Mouse (Mus musculus): ENCODE data around the gene Phospho1. TPM values are rescaled to one million over a fixed set of nuclear protein-coding genes. Genes with fewer than 3 reads are reported as not detected.
A peak's percentile ranks its signal among the peaks of the same experiment; 100 is the strongest.

The Phospho1 gene
- not detected in 2 replicates for polyA plus RNA-seq (2016; fragmentation: Nextera tagmentation; extraction: Ambion mirVana)

DNA sequence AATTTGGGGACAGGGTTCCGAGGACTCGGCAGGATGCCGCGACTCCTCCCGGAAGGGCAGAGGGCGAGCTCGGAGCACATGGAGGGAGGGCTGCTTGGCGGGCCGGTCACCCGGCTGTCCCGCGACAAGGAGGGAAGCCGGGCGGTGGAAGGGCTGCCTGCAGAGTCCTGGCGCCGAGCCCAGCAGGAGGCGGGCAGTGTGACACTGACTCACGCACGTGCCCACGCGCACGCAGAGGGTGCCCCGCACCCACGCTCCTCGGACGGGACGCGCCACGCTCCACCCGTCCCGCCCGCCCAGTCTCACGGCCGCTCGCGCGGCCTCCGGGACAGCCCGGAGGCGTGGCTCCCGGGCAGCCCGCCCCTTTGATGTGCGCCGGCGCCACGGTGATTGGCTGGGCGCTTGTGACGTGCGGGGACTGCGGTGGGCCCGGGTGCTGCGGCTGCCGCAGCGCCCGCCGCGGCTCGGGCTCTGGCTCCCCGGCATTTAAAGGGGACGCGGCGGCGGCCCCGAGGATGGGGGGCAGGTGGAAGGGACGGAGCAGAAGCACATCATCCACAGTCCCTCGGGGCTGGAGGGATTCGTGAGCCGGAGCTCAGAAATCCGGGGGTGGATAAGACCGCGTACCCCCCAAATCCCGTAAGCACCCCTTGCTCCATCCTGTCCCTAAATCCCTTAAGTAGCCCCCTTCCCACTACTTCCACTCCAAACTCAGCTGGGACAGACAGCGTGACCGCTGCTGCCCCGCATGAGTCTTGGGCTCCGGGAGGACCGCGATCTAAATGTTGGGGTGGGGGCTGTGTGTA lies at the start of gene Phospho1:
Gene Phospho1, plus strand, starts transcription at position 429 of the 806 bp plus-strand sequence.
- Histone ChIP-seq H3K9ac (peak within 1 kb of the TSS; percentile 69), H3K27ac (no peak within 1 kb of the TSS), H3K4me1 (peaks cover 7% of the 10 kb centered on the region), H3K4me3 (peak within 1 kb of the TSS; percentile 70), H3K4me2 (replicated peaks) (peak within 1 kb of the TSS; percentile 96), H3K27me3 (replicated peaks) (peaks cover 62% of the 10 kb centered on the region), H3K9me3 (no peaks in the 10 kb centered on the region), H3K36me3 (no peaks in the 10 kb centered on the region)
- WGBS = under 1% methylated on average over 78 of the region's 78 CpGs
- ATAC-seq (ENCODE audit: low FRiP score, low read depth) = peak; percentile 94

DNA sequence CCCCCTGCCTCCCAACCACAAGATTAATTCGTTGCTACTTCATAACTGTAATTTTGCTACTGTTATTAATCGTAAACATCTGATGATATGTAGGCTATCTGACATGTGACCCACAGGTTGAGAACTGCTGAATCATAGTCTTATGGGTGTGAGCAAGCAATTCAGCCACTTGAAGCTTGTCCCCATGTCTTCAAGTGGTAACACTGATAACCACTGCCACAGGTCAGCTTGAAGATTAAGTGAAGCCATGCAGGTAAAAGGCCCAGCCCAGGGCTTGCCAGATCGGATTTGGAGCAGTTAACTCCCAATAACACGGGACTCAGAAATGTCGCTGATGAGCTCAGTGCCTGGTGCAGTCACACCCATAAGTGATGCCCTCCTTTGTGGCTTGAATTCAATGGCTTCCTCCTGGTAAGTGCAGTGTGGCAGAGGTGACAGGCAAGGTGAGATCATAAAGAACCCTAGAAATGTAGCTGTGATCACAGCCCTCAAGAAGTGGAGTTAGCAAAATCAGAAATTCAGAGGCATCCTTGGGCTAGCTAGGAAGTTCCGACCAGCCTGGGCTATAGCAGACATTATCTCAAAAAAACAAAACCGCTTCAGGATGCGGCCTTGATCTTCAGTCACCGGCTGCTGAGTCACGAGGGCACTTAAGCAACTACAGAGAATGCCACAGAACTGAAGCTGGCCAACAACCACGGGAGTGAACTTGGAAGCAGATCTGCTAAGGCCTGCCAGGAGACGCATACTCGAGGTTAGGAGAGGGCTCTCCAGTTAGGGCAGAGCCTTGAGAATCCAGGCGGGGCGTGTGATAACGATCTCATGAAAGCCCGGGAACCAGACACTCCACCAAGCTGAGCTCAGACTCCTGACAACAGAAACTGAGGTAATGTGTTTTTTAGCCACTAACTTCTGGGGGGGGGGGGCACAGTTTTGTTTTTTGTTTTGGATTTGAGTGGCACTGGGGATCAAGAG lies 46.7 kb upstream of the Phospho1 start:
- Histone ChIP-seq H3K4me3 (no peak overlapping the region), H3K27ac (no peak overlapping the region), H3K27me3 (replicated peaks) (no peaks in the 10 kb centered on the region), H3K4me2 (replicated peaks) (no peak overlapping the region), H3K36me3 (no peaks in the 10 kb centered on the region), H3K9me3 (no peaks in the 10 kb centered on the region), H3K9ac (no peak overlapping the region), H3K4me1 (no peaks in the 10 kb centered on the region)
- no peak for ATAC-seq (ENCODE audit: low FRiP score, low read depth)
- 86% methylated on average over 17 of the region's 17 CpGs for WGBS

DNA sequence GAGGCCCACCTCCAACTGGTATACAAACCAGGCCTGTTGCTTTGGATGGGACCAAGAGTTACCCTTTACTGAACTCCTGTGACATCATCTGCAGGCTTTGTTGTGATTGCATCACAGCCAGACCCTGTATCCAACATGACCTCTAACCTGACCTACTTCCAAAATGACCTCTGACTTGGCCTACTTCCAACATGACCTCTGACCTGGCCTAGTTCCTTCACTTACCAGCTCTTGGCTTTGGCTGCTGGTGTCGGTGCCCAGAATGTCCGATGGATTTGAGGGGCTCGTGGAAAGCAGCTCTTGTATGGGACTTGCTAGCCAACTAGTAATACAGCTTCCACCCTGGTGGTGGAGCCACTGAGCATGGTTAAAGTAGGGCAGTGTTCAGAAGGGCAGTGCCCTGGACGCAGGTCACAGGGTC lies 45.5 kb upstream of the Phospho1 start:
- WGBS = 85% methylated on average over 4 of the region's 4 CpGs
- Histone ChIP-seq H3K27me3 (replicated peaks) (no peaks in the 10 kb centered on the region), H3K9me3 (no peaks in the 10 kb centered on the region), H3K4me1 (no peaks in the 10 kb centered on the region), H3K4me2 (replicated peaks) (no peak overlapping the region), H3K36me3 (no peaks in the 10 kb centered on the region), H3K4me3 (no peak overlapping the region), H3K27ac (no peak overlapping the region), H3K9ac (no peak overlapping the region)
- no peak for ATAC-seq (ENCODE audit: low FRiP score, low read depth)

DNA sequence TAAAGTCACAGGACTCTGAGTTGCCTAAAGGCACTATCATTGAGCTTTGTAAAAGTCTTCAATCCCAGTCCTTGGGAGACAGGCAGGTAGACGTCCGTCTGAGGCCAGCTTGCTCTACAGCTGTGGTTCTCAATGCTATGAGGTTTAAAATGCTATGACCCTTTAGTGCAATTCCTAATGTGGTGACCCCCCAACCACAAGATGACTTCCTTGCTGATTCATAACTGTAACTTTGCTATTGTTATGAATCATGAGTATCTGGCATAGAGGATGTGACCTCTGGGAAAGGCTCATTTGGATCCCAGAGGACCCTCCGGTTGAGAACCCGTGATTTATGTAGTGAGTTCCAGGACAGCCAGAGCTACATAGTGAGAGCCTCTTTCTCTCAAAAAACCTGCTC lies 44.9 kb upstream of the Phospho1 start:
- Histone ChIP-seq H3K9me3 (no peaks in the 10 kb centered on the region), H3K4me2 (replicated peaks) (no peak overlapping the region)
- WGBS = 86% methylated on average over 4 of the region's 4 CpGs

DNA sequence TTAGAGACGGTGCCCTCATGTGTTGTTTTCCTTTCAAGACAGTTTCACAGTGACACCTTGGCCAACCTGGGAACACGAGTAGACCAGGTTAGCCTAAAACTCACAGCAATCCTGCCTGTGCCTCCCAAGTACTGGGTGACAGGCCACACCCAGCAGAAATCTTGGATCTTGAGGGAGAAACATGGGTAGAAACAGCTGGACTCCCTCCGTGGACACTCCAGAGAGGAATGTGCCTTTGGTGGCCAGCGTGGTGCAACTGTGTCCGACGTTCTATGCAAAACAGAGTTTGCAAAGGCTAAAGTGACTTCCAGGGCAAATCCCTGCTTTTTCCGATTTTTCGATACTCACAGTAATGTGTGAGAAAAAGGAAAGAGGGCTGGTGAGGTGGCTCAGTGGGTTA lies 43.8 kb upstream of the Phospho1 start:
- no peaks in the 10 kb centered on the region for H3K4me1 ChIP-seq
- H3K27me3 ChIP-seq (replicated peaks) = no peaks in the 10 kb centered on the region
- no peaks in the 10 kb centered on the region for H3K36me3 ChIP-seq
- no peak overlapping the region for H3K4me2 ChIP-seq (replicated peaks)
- no peak for ATAC-seq (ENCODE audit: low FRiP score, low read depth)
- no peak overlapping the region for H3K27ac ChIP-seq
- no peak overlapping the region for H3K9ac ChIP-seq
- no peak overlapping the region for H3K4me3 ChIP-seq
- WGBS = 92% methylated on average over 8 of the region's 8 CpGs
- no peaks in the 10 kb centered on the region for H3K9me3 ChIP-seq

More for the DNA sequence above, 44.9 kb upstream of the Phospho1 start:
- H3K27ac ChIP-seq = no peak overlapping the region
- H3K4me1 ChIP-seq = no peaks in the 10 kb centered on the region
- no peaks in the 10 kb centered on the region for H3K27me3 ChIP-seq (replicated peaks)
- H3K4me3 ChIP-seq = no peak overlapping the region
- no peak for ATAC-seq (ENCODE audit: low FRiP score, low read depth)
- no peak overlapping the region for H3K9ac ChIP-seq
- H3K36me3 ChIP-seq = no peaks in the 10 kb centered on the region

DNA sequence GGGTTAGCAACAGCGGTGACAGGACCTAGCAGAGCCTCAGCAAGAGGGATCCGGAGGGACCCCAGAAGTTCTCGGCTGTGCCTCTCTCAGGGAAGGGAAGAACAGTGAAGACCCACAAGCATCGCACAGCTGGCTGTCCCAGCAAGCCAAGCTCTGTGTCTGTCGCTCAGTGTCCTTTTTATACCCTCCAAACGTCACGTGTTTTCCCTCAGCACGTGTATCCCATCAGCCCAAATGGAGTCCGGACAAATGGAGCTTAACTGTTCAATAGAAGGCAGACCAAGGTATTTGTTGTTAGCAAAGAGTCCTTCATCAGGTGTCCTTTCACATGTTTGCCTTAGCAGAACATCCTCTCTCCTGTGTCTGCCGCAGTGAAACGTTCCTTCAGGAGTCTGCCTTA lies 42.7 kb upstream of the Phospho1 start:
- Histone ChIP-seq H3K9ac (no peak overlapping the region), H3K4me1 (no peaks in the 10 kb centered on the region), H3K27ac (no peak overlapping the region), H3K36me3 (no peaks in the 10 kb centered on the region), H3K4me3 (no peak overlapping the region), H3K27me3 (replicated peaks) (no peaks in the 10 kb centered on the region), H3K4me2 (replicated peaks) (no peak overlapping the region), H3K9me3 (no peaks in the 10 kb centered on the region)
- 83% methylated on average over 11 of the region's 11 CpGs for WGBS
- ATAC-seq (ENCODE audit: low FRiP score, low read depth) = no peak

DNA sequence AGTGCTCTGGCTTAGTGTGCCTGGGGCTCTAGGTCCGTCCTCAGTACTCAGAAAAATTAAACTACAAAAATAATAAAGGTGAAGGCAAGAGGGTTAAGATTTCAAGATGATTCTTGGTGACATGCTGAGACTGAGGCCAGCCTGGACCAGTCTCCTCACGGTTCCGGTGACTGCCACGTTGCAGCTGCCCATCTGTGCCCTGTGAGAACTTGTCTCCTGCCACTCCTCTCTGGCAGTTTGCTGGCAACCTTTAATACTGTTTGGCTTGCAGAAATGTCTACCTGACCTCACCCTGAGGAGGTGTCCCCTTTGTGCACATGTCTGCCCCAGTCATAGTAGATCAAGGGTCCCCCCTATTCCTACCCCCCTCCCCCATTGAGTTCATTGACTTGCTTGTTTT lies 40.8 kb upstream of the Phospho1 start:
- H3K4me1 ChIP-seq = no peaks in the 10 kb centered on the region
- no peak overlapping the region for H3K4me2 ChIP-seq (replicated peaks)
- WGBS = 83% methylated on average over 4 of the region's 4 CpGs
- no peak overlapping the region for H3K27ac ChIP-seq
- no peak overlapping the region for H3K4me3 ChIP-seq
- no peak for ATAC-seq (ENCODE audit: low FRiP score, low read depth)
- H3K9ac ChIP-seq = no peak overlapping the region
- no peaks in the 10 kb centered on the region for H3K27me3 ChIP-seq (replicated peaks)
- H3K9me3 ChIP-seq = no peaks in the 10 kb centered on the region
- H3K36me3 ChIP-seq = no peaks in the 10 kb centered on the region

GRCm38 (mm10) chr11:95783958-95784357 lies 40.3 kb upstream of the Phospho1 start:
- Histone ChIP-seq H3K36me3 (no peaks in the 10 kb centered on the region), H3K4me2 (replicated peaks) (no peak overlapping the region), H3K9ac (no peak overlapping the region), H3K27ac (no peak overlapping the region), H3K9me3 (no peaks in the 10 kb centered on the region), H3K4me3 (no peak overlapping the region), H3K4me1 (no peaks in the 10 kb centered on the region), H3K27me3 (replicated peaks) (no peaks in the 10 kb centered on the region)
- 87% methylated on average over 9 of the region's 9 CpGs for WGBS
- ATAC-seq (ENCODE audit: low FRiP score, low read depth) = no peak

- Histone ChIP-seq H3K4me3 (no peak overlapping the region), H3K27me3 (replicated peaks) (no peaks in the 10 kb centered on the region), H3K9ac (no peak overlapping the region), H3K36me3 (no peaks in the 10 kb centered on the region), H3K4me2 (replicated peaks) (no peak overlapping the region), H3K9me3 (no peaks in the 10 kb centered on the region), H3K4me1 (no peaks in the 10 kb centered on the region), H3K27ac (no peak overlapping the region)
- WGBS = 94% methylated on average over 4 of the region's 4 CpGs
- ATAC-seq (ENCODE audit: low FRiP score, low read depth) = no peak
These were observed 38.6 kb upstream of the Phospho1 start for GRCm38 (mm10) chr11:95785675-95786074.

DNA sequence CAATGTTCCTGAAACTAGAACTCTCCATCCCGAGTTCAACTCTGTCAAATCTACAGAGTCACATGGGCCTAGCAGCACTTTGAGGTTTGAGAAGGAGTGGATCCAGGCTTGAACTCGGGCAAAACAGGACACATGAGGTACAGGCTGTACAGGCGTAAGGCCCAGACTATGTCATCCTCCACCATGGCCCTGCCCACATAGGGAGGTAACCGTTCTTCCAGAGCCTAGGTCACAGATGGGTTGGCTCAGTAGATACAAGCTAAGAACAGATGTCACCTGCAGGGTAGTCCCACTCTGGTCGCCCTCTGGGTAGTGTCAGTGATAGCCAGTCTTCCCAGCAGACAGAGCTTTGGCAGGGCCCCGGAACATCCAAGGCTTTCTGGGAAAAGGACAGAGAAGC lies 37.8 kb upstream of the Phospho1 start:
- Histone ChIP-seq H3K9me3 (no peaks in the 10 kb centered on the region), H3K27me3 (replicated peaks) (no peaks in the 10 kb centered on the region), H3K9ac (no peak overlapping the region), H3K36me3 (no peaks in the 10 kb centered on the region), H3K4me2 (replicated peaks) (no peak overlapping the region), H3K4me1 (no peaks in the 10 kb centered on the region), H3K4me3 (no peak overlapping the region), H3K27ac (no peak overlapping the region)
- ATAC-seq (ENCODE audit: low FRiP score, low read depth) = no peak
- WGBS = 90% methylated on average over 6 of the region's 6 CpGs

GRCm38 (mm10) chr11:95789451-95789891 lies 34.8 kb upstream of the Phospho1 start:
- Histone ChIP-seq H3K36me3 (no peaks in the 10 kb centered on the region), H3K4me1 (no peaks in the 10 kb centered on the region), H3K4me3 (no peak overlapping the region), H3K9ac (no peak overlapping the region), H3K4me2 (replicated peaks) (no peak overlapping the region), H3K27me3 (replicated peaks) (no peaks in the 10 kb centered on the region), H3K27ac (no peak overlapping the region), H3K9me3 (no peaks in the 10 kb centered on the region)
- 84% methylated on average over 8 of the region's 8 CpGs for WGBS
- ATAC-seq (ENCODE audit: low FRiP score, low read depth) = no peak

DNA sequence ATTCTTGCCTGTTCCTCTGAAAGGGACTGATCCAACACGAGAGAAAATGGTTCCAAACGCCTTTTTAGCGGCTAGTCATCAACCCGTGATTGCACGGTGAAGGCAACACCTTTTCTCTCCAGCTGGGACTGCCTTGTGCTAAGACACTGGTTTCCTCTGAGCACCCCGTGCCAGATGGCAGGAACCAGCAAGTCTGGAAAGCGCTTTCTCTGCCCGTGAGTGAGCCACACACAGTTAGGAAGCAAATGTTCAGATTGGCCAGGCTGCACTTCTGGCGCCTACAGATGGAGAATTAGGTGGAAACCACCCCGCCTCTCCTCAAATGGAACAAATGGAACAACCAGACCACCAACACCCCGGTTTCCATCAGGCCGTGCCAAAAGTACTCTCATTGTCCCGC lies 32.5 kb upstream of the Phospho1 start:
- Histone ChIP-seq H3K4me2 (replicated peaks) (no peak overlapping the region), H3K4me3 (no peak overlapping the region), H3K27ac (no peak overlapping the region), H3K4me1 (peaks cover 5% of the 10 kb centered on the region), H3K36me3 (no peaks in the 10 kb centered on the region), H3K9me3 (no peaks in the 10 kb centered on the region), H3K9ac (no peak overlapping the region), H3K27me3 (replicated peaks) (peaks cover 12% of the 10 kb centered on the region)
- no peak for ATAC-seq (ENCODE audit: low FRiP score, low read depth)
- 77% methylated on average over 13 of the region's 13 CpGs for WGBS

All from neural tube, embryonic 12.5 days (tissue).